Mouse (Mus musculus) heart, postnatal 0 days (tissue): ENCODE measurements at regions not wholly inside any gene's neighbourhood (a gene's known extent, or its start where the extent isn't known, plus 50 kb on each side); places are given as distances from the start of the nearest gene placed in this dataset.

Source experiments
- CTCF ChIP-seq: IDR thresholded peaks from 2 replicates; pipeline ENCODE4 v1.5.1; 2016; ENCODE audit warnings: antibody characterized with exemption, control low read depth, low read depth
- EP300 ChIP-seq: IDR thresholded peaks from 2 replicates; pipeline ENCODE4 v1.6.1; 2016; ENCODE audit warnings: antibody characterized with exemption, low read depth

DNA sequence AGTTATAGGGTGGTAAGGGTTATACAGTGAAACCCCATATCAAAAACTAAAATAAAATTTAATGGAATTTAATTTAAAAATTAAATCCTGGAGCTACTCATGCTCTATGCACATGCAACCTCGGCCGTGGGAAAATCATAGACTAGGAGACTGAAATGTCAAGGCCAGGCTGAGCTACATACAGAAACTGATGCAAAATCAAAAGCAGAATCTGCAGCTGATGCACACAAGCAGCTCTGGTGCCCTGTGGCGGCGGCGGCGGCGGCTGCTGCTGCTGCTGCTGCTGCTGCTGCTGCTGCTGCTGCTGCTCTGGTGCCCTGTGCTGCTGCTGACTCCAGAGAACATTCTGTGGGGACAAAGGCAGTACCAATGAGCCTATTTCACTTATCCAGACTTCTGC is 154.5 kb upstream of the Rapgef5 start:
- TF ChIP-seq CTCF: no peak
- TF ChIP-seq EP300: no peak
